Mouse (Mus musculus): ENCODE measurements around the gene Rmnd1. TPM values are rescaled to one million over a fixed set of nuclear protein-coding genes. Genes with fewer than 3 reads are reported as not detected.
A peak's percentile ranks its signal among the peaks of the same experiment; 100 is the strongest.
"Not testable (repeated sequence)": the region's sequence is repeated elsewhere in the genome, so short reads cannot be mapped to it uniquely, and the experiment has no call there.

Rmnd1 gene
- polyA plus RNA-seq (2016; fragmentation: Nextera tagmentation; extraction: Ambion mirVana): 48.7 and 53.3 TPM in 2 replicates

- peak; percentile 94 for ATAC-seq (ENCODE audit: low FRiP score)
Measured at GRCm38 (mm10) chr10:4432123-4432931, at the start of gene Rmnd1, which contains the start of gene Armt1. Rmnd1 (minus strand) TSS chr10:4432388. Armt1 (plus strand) TSS chr10:4432467.

GRCm38 (mm10) chr10:4481695-4482094, 49.5 kb upstream of the Rmnd1 start:
- Histone ChIP-seq H3K9me3 (no peaks in the 10 kb centered on the region), H3K4me3 (replicated peaks) (no peak overlapping the region), H3K9ac (no peak overlapping the region), H3K4me2 (no peak overlapping the region), H3K4me1 (no peaks in the 10 kb centered on the region), H3K27ac (no peak overlapping the region), H3K36me3 (replicated peaks) (no peaks in the 10 kb centered on the region), H3K27me3 (no peaks in the 10 kb centered on the region)
- ATAC-seq (ENCODE audit: low FRiP score): no peak
- WGBS: 92% methylated on average over 8 of the region's 8 CpGs

More at GRCm38 (mm10) chr10:4432123-4432931, at the start of gene Rmnd1, which contains the start of gene Armt1:
- H3K36me3 ChIP-seq (replicated peaks): peaks cover 15% of the 10 kb centered on the region; the same call in 1 of the 2 replicates
- H3K4me2 ChIP-seq: peak within 1 kb of the TSS; percentile 58
- peaks cover 23% of the 10 kb centered on the region for H3K4me1 ChIP-seq
- peak within 1 kb of the TSS; percentile 74 for H3K27ac ChIP-seq
- peak within 1 kb of the TSS; percentile 65 for H3K4me3 ChIP-seq (replicated peaks)
- under 1% methylated on average over 73 of the region's 75 CpGs for WGBS
- peak within 1 kb of the TSS; percentile 71 for H3K9ac ChIP-seq
- H3K9me3 ChIP-seq: no peaks in the 10 kb centered on the region
- H3K27me3 ChIP-seq: no peaks in the 10 kb centered on the region

GRCm38 (mm10) chr10:4480929-4481328, 48.7 kb upstream of the Rmnd1 start:
- no peak for ATAC-seq (ENCODE audit: low FRiP score)
- 82% methylated on average over 3 of the region's 3 CpGs for WGBS
- Histone ChIP-seq H3K27ac (no peak overlapping the region), H3K4me1 (no peaks in the 10 kb centered on the region), H3K4me3 (replicated peaks) (no peak overlapping the region), H3K4me2 (no peak overlapping the region), H3K9ac (no peak overlapping the region), H3K27me3 (no peaks in the 10 kb centered on the region), H3K36me3 (replicated peaks) (no peaks in the 10 kb centered on the region), H3K9me3 (no peaks in the 10 kb centered on the region)

DNA sequence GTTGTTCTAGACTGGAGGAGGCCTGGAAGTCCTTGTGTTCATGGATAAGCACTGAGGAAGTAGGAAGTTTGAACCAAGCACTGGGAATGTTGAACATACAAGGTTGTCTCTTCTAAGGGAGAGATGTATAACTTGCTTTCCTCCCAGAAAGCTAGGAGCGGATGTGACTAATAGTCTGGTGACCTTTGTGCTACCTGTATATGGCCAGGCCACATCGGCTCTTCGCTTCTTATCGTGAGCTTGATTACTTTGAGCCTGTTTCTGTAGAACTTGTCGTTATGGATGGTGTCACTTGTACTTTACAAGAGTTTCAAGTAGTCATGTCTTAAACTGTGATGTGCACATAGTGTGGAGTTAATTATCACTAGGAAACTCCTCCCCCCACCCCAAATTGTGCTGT, 44.4 kb upstream of the Rmnd1 start:
- Histone ChIP-seq H3K4me2 (no peak overlapping the region), H3K9ac (no peak overlapping the region), H3K9me3 (no peaks in the 10 kb centered on the region), H3K4me3 (replicated peaks) (no peak overlapping the region), H3K4me1 (no peaks in the 10 kb centered on the region), H3K36me3 (replicated peaks) (no peaks in the 10 kb centered on the region), H3K27me3 (no peaks in the 10 kb centered on the region), H3K27ac (no peak overlapping the region)
- WGBS: 94% methylated on average over 5 of the region's 5 CpGs
- ATAC-seq (ENCODE audit: low FRiP score): no peak

DNA sequence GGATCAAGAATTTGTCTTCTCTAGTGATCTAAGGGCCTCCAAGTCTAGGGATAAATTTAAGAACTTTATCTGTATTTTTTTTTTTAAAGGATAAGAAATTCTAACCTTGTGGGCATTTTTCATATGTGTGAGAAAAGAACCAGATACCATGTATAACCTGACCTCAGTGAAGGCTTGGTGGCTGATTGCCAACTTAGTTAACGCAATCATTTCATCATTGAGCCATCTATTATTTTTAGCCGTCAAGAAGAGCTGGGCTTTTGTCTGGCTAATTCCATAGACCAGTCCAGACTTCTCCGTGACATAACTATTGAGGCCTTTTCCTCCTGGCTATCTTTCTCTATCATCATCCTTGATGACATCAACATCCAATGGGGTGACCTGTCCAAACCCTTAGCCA, 43.2 kb upstream of the Rmnd1 start:
- H3K4me3 ChIP-seq (replicated peaks): no peak overlapping the region
- no peak overlapping the region for H3K4me2 ChIP-seq
- no peaks in the 10 kb centered on the region for H3K27me3 ChIP-seq
- WGBS: 83% methylated on average over 3 of the region's 3 CpGs
- H3K4me1 ChIP-seq: no peaks in the 10 kb centered on the region
- H3K9me3 ChIP-seq: no peaks in the 10 kb centered on the region
- no peak overlapping the region for H3K27ac ChIP-seq
- no peaks in the 10 kb centered on the region for H3K36me3 ChIP-seq (replicated peaks)
- no peak overlapping the region for H3K9ac ChIP-seq
- no peak for ATAC-seq (ENCODE audit: low FRiP score)

GRCm38 (mm10) chr10:4473591-4473993, 41.4 kb upstream of the Rmnd1 start:
- no peaks in the 10 kb centered on the region for H3K4me1 ChIP-seq
- no peak overlapping the region for H3K4me3 ChIP-seq (replicated peaks)
- no peak overlapping the region for H3K9ac ChIP-seq
- H3K27me3 ChIP-seq: no peaks in the 10 kb centered on the region
- H3K27ac ChIP-seq: no peak overlapping the region
- 87% methylated on average over 11 of the region's 11 CpGs for WGBS
- ATAC-seq (ENCODE audit: low FRiP score): no peak
- no peaks in the 10 kb centered on the region for H3K9me3 ChIP-seq
- no peak overlapping the region for H3K4me2 ChIP-seq
- no peaks in the 10 kb centered on the region for H3K36me3 ChIP-seq (replicated peaks)

GRCm38 (mm10) chr10:4469406-4469805, 37.2 kb upstream of the Rmnd1 start:
- ATAC-seq (ENCODE audit: low FRiP score): no peak
- H3K27me3 ChIP-seq: no peaks in the 10 kb centered on the region
- H3K4me3 ChIP-seq (replicated peaks): no peak overlapping the region
- WGBS: 80% methylated on average over 3 of the region's 3 CpGs
- H3K4me1 ChIP-seq: no peaks in the 10 kb centered on the region; the same call in 1 of the 2 replicates
- no peak overlapping the region for H3K4me2 ChIP-seq
- H3K9me3 ChIP-seq: no peaks in the 10 kb centered on the region
- no peaks in the 10 kb centered on the region for H3K36me3 ChIP-seq (replicated peaks)
- H3K27ac ChIP-seq: no peak overlapping the region
- H3K9ac ChIP-seq: no peak overlapping the region

- WGBS: 85% methylated on average over 7 of the region's 7 CpGs
- no peak overlapping the region for H3K4me3 ChIP-seq (replicated peaks)
- H3K9me3 ChIP-seq: no peaks in the 10 kb centered on the region
- no peak overlapping the region for H3K4me2 ChIP-seq
- ATAC-seq (ENCODE audit: low FRiP score): no peak
- H3K36me3 ChIP-seq (replicated peaks): no peaks in the 10 kb centered on the region
- no peaks in the 10 kb centered on the region; the same call in 1 of the 2 replicates for H3K4me1 ChIP-seq
- no peaks in the 10 kb centered on the region for H3K27me3 ChIP-seq
- no peak overlapping the region for H3K27ac ChIP-seq
- no peak overlapping the region for H3K9ac ChIP-seq
Measured at GRCm38 (mm10) chr10:4465799-4466198, 33.6 kb upstream of the Rmnd1 start.

DNA sequence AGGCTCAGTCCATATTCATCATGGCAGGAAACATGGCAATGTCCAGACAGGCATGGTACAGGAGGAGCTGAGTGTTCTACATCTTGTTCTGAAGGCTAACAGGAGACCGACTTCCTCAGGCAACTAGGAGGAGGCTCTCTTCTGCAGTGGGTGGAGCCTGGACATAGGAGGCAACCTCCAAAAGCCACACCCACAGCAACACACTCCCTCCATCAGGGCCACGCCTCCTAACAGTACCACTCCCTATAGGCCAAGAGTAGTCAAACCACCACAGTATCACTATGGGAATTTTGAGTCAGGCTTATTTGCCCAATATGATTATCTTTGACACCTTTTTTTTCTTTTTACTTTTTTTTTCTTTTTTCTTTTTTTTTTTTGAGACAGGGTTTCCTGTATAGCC, 28.0 kb upstream of the Rmnd1 start:
- 95% methylated on average over 2 of the region's 2 CpGs for WGBS
- Histone ChIP-seq H3K9me3 (no peaks in the 10 kb centered on the region), H3K4me3 (replicated peaks) (no peak overlapping the region), H3K4me1 (no peaks in the 10 kb centered on the region; the same call in 1 of the 2 replicates), H3K4me2 (no peak overlapping the region), H3K27ac (no peak overlapping the region), H3K36me3 (replicated peaks) (peaks cover 8% of the 10 kb centered on the region; the same call in 1 of the 2 replicates), H3K9ac (no peak overlapping the region), H3K27me3 (no peaks in the 10 kb centered on the region)
- ATAC-seq (ENCODE audit: low FRiP score): no peak

DNA sequence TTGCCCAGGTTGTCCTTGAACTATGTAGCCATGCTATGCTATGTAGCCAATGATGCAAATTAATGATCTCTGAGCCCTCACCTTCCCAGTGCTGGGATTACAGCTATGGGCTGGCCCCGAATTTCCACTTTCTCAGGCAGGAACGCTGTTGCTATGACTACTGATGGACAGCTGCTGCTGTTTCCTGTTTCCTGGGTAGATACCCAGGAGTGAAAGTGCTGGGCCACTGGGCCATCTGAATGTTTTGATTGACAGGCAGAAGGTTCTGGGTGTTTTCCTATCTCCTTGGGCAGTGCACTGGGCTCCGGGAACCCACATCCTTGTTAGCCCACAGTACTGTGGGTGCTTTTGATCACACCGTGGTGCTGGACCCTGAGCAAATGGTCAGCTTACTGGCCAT, 24.2 kb upstream of the Rmnd1 start:
- Histone ChIP-seq H3K36me3 (replicated peaks) (peaks cover 30% of the 10 kb centered on the region), H3K4me1 (no peaks in the 10 kb centered on the region), H3K27ac (no peak overlapping the region), H3K27me3 (no peaks in the 10 kb centered on the region), H3K9ac (no peak overlapping the region), H3K9me3 (no peaks in the 10 kb centered on the region), H3K4me3 (replicated peaks) (no peak overlapping the region), H3K4me2 (no peak overlapping the region)
- WGBS: 91% methylated on average over 4 of the region's 4 CpGs
- ATAC-seq (ENCODE audit: low FRiP score): no peak

- Histone ChIP-seq H3K27me3 (no peaks in the 10 kb centered on the region), H3K36me3 (replicated peaks) (peaks cover 32% of the 10 kb centered on the region), H3K9me3 (no peaks in the 10 kb centered on the region), H3K4me3 (replicated peaks) (no peak overlapping the region), H3K4me2 (no peak overlapping the region), H3K27ac (no peak overlapping the region), H3K9ac (no peak overlapping the region), H3K4me1 (peaks cover 23% of the 10 kb centered on the region)
- no peak for ATAC-seq (ENCODE audit: low FRiP score)
- 89% methylated on average over 3 of the region's 3 CpGs for WGBS
Measured at GRCm38 (mm10) chr10:4435416-4435815, 3.2 kb upstream of the Rmnd1 start.

GRCm38 (mm10) chr10:4433871-4434270, 1.7 kb upstream of the Rmnd1 start:
- Histone ChIP-seq H3K4me2 (0 out of 2 replicates have a peak overlapping the region, but pooled peaks have one; percentile 57), H3K4me1 (peaks cover 23% of the 10 kb centered on the region), H3K36me3 (replicated peaks) (peaks cover 16% of the 10 kb centered on the region; the same call in 1 of the 2 replicates)
- H3K9me3 ChIP-seq; H3K4me3 ChIP-seq (replicated peaks); H3K9ac ChIP-seq; H3K27ac ChIP-seq; H3K27me3 ChIP-seq; ATAC-seq (ENCODE audit: low FRiP score): not testable (repeated sequence)
- WGBS: 89% methylated on average over 2 of the region's 2 CpGs
